Mouse (Mus musculus) cortical plate, adult 2 months (tissue): ENCODE results near the gene Nap1l5.

Experiments
- CTCF ChIP-seq: fragments of 200-500 bp; IDR thresholded peaks from 2 replicates; pipeline ENCODE4 v1.5.1; 2011; ENCODE audit warnings: mild to moderate bottlenecking, control low read depth, low read length; ENCODE audit not compliant: insufficient read depth; ENCODE audit errors: extremely low read depth
- POLR2A ChIP-seq: fragments of 200-500 bp; IDR thresholded peaks from 2 replicates; pipeline ENCODE4 v1.6.1; 2011; ENCODE audit warnings: mild to moderate bottlenecking, low read length, control low read depth; ENCODE audit not compliant: insufficient read depth; ENCODE audit errors: extremely low read depth

DNA sequence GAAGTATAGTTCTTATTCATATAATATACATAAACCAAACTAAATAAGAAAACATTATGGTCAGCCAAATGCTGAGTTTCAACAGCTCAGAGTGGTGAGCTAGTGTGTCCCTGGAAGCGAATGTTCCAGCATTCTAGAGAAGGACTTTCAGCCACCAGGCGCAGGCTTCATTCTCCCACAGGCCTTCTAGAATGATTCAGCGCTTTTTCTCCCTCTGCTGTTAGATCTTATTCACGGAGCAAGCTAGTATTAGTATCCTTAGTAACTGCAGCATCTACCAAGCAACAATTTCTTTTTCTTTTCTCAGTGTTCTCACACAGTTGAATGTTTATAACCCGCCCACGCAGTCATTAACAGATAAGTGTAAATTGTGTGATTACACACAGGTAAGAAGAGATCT lies 24.6 kb downstream of the Nap1l5 start:
- TF ChIP-seq CTCF, result no peak
- TF ChIP-seq POLR2A, result no peak
